Mouse (Mus musculus): ENCODE measurements at regions not wholly inside any gene's neighbourhood (a gene's known extent, or its start where the extent isn't known, plus 50 kb on each side); places are given as distances from the start of the nearest gene placed in this dataset.

GRCm38 (mm10) chr13:57291737-57292490, 396.1 kb upstream of the Trpc7 start:
- TF ChIP-seq CTCF (IDR thresholded peaks at IDR 0.05; ENCODE audit: low read depth) (no peak), EP300 (IDR thresholded peaks at IDR 0.05; ENCODE audit: low read depth) (no peak)
